Mouse (Mus musculus) midbrain, postnatal 0 days (tissue): ENCODE data around the gene Elf2. TPM values are rescaled to one million over a fixed set of nuclear protein-coding genes. Genes with fewer than 3 reads are reported as not detected.

Experiments used
- ATAC-seq: fragments of 200-750 bp; cut with Nextera tagmentation; 2 replicates; pipeline ENCODE4 v1.8.0; 2017; ENCODE audit warnings: moderate number of reproducible peaks, mild to moderate bottlenecking, moderate TSS enrichment, moderate library complexity; ENCODE audit not compliant: low FRiP score
- DNase-seq: peaks from one replicate; pipeline ENCODE4 v3.0.0-alpha.2; 2015; ENCODE audit warnings: low spot score
- H3K27ac ChIP-seq: fragments of 300-500 bp; sonication (generic); 2 replicates; pipeline ENCODE4 v1.5.1; 2014; ENCODE audit warnings: low read depth, mild to moderate bottlenecking, low read length, mixed read lengths
- H3K27me3 ChIP-seq: fragments of 300-500 bp; sonication (generic); 2 replicates; pipeline ENCODE4 v1.6.1; 2014; ENCODE audit warnings: low read length, control low read depth, mixed read lengths; ENCODE audit not compliant: insufficient read depth
- H3K36me3 ChIP-seq: fragments of 300-500 bp; sonication (generic); 2 replicates; pipeline ENCODE4 v1.6.1; 2014; ENCODE audit warnings: low read length, control low read depth, mixed read lengths; ENCODE audit not compliant: insufficient read depth
- H3K4me1 ChIP-seq: fragments of 300-500 bp; sonication (generic); 2 replicates; pipeline ENCODE4 v1.6.1; 2014; ENCODE audit warnings: mild to moderate bottlenecking, control low read depth, antibody characterized with exemption, low read length, mixed read lengths; ENCODE audit not compliant: insufficient read depth
- H3K4me2 ChIP-seq: fragments of 300-500 bp; sonication (generic); 2 replicates; pipeline ENCODE4 v1.6.1; 2014; ENCODE audit warnings: low read depth, mild to moderate bottlenecking, low read length, mixed read lengths; ENCODE audit not compliant: poor library complexity, severe bottlenecking
- H3K4me3 ChIP-seq: fragments of 300-500 bp; sonication (generic); 2 replicates; pipeline ENCODE4 v1.5.1; 2014; ENCODE audit warnings: low read depth, mild to moderate bottlenecking, low read length, moderate library complexity
- H3K9ac ChIP-seq: fragments of 300-500 bp; sonication (generic); replicated peaks from 2 replicates; pipeline ENCODE4 v1.6.1; 2014; ENCODE audit warnings: mild to moderate bottlenecking, low read length, moderate library complexity, mixed read lengths; ENCODE audit not compliant: poor library complexity, severe bottlenecking
- H3K9me3 ChIP-seq: fragments of 300-500 bp; sonication (generic); 2 replicates; pipeline ENCODE4 v1.6.1; 2016; ENCODE audit warnings: low read length, control low read depth
- CTCF ChIP-seq: IDR thresholded peaks from 2 replicates; pipeline ENCODE4 v1.5.1; 2016; ENCODE audit warnings: antibody characterized with exemption, mild to moderate bottlenecking
- WGBS: fragments of 180-500 bp; shearing (Covaris S2); extraction: QIAGEN DNeasy Blood & Tissue Kit; methylation state at CpG from one replicate; pipeline ENCODE4 v1.1.7; 2014; 5-methylcytosine and 5-hydroxymethylcytosine counted together
- polyA plus RNA-seq: library from polyadenylated mRNA; unstranded; fragments of >200 nt; fragmentation: Nextera tagmentation; extraction: Ambion mirVana; gene quantifications from 2 replicates; pipeline ENCODE4 v1.2.1, GENCODE M21; 2015
- total RNA-seq: library from RNA; depleted of rRNA; stranded (reverse); fragments of >200 nt; gene quantifications from 2 replicates; pipeline ENCODE4 v1.2.3, GENCODE M21; 2014

The Elf2 gene
- total and polyA plus RNA-seq, 2 experiments from 2014 or later = 26.1 to 38.7 TPM

GRCm38 (mm10) chr3:51251057-51251456 is 89.4 kb downstream of the Elf2 start:
- TF ChIP-seq CTCF = no peak
- H3K4me3 ChIP-seq = no peak overlapping the region

GRCm38 (mm10) chr3:51249866-51250265 is 90.6 kb downstream of the Elf2 start:
- TF ChIP-seq CTCF = no peak
- Histone ChIP-seq H3K27me3 (no peaks in the 10 kb centered on the region), H3K4me2 (no peak overlapping the region), H3K36me3 (peaks cover 45% of the 10 kb centered on the region), H3K4me1 (no peaks in the 10 kb centered on the region), H3K9me3 (no peaks in the 10 kb centered on the region), H3K27ac (no peak overlapping the region), H3K9ac (no peak overlapping the region), H3K4me3 (no peak overlapping the region)
- 97% methylated on average over 13 of the region's 13 CpGs for WGBS
- DNase-seq (no peak), ATAC-seq (no peak)

More at GRCm38 (mm10) chr3:51251057-51251456, 89.4 kb downstream of the Elf2 start:
- Histone ChIP-seq H3K9ac (no peak overlapping the region), H3K27me3 (no peaks in the 10 kb centered on the region), H3K4me2 (no peak overlapping the region), H3K36me3 (peaks cover 50% of the 10 kb centered on the region), H3K9me3 (no peaks in the 10 kb centered on the region), H3K27ac (no peak overlapping the region), H3K4me1 (no peaks in the 10 kb centered on the region)
- ATAC-seq (no peak), DNase-seq (no peak)
- 79% methylated on average over 5 of the region's 5 CpGs for WGBS

- no peaks in the 10 kb centered on the region for H3K4me1 ChIP-seq
- H3K9me3 ChIP-seq = no peaks in the 10 kb centered on the region
- no peak for TF ChIP-seq CTCF
- H3K4me3 ChIP-seq = no peak overlapping the region
- no peak overlapping the region for H3K9ac ChIP-seq
- WGBS = 81% methylated on average over 11 of the region's 11 CpGs
- peaks cover 42% of the 10 kb centered on the region for H3K36me3 ChIP-seq
- no peak overlapping the region for H3K27ac ChIP-seq
- ATAC-seq (no peak), DNase-seq (no peak)
- no peak overlapping the region for H3K4me2 ChIP-seq
- no peaks in the 10 kb centered on the region for H3K27me3 ChIP-seq
These were observed 91.0 kb downstream of the Elf2 start for GRCm38 (mm10) chr3:51249460-51249859.

GRCm38 (mm10) chr3:51248600-51248999 is 91.9 kb downstream of the Elf2 start:
- 97% methylated on average over 6 of the region's 6 CpGs for WGBS
- H3K4me2 ChIP-seq = no peak overlapping the region
- H3K27ac ChIP-seq = no peak overlapping the region
- H3K27me3 ChIP-seq = no peaks in the 10 kb centered on the region
- no peaks in the 10 kb centered on the region for H3K9me3 ChIP-seq
- no peak for DNase-seq
- H3K36me3 ChIP-seq = peaks cover 38% of the 10 kb centered on the region
- ATAC-seq = no peak
- no peak overlapping the region for H3K9ac ChIP-seq
- no peaks in the 10 kb centered on the region for H3K4me1 ChIP-seq
- no peak for TF ChIP-seq CTCF
- H3K4me3 ChIP-seq = no peak overlapping the region

- WGBS = 89% methylated on average over 16 of the region's 16 CpGs
- no peak for ATAC-seq
- peaks cover 32% of the 10 kb centered on the region for H3K36me3 ChIP-seq
These were observed 92.8 kb downstream of the Elf2 start for GRCm38 (mm10) chr3:51247704-51248103.

GRCm38 (mm10) chr3:51239541-51239940 is 100.9 kb downstream of the Elf2 start:
- no peak overlapping the region for H3K9ac ChIP-seq

More at GRCm38 (mm10) chr3:51247704-51248103, 92.8 kb downstream of the Elf2 start:
- Histone ChIP-seq H3K4me2 (no peak overlapping the region), H3K27ac (no peak overlapping the region), H3K4me1 (no peaks in the 10 kb centered on the region), H3K9ac (no peak overlapping the region), H3K9me3 (no peaks in the 10 kb centered on the region), H3K27me3 (no peaks in the 10 kb centered on the region), H3K4me3 (no peak overlapping the region)
- no peak for DNase-seq
- no peak for TF ChIP-seq CTCF

More at GRCm38 (mm10) chr3:51239541-51239940, 100.9 kb downstream of the Elf2 start:
- H3K9me3 ChIP-seq = no peaks in the 10 kb centered on the region
- H3K27ac ChIP-seq = no peak overlapping the region
- no peaks in the 10 kb centered on the region for H3K4me1 ChIP-seq
- no peaks in the 10 kb centered on the region for H3K36me3 ChIP-seq
- H3K4me2 ChIP-seq = no peak overlapping the region
- no peak overlapping the region for H3K4me3 ChIP-seq
- ATAC-seq (0 out of 2 replicates have a peak, but pooled peaks have one; percentile 20), DNase-seq (no peak)
- TF ChIP-seq CTCF = no peak
- 95% methylated on average over 3 of the region's 3 CpGs for WGBS
- H3K27me3 ChIP-seq = no peaks in the 10 kb centered on the region
